Comparison of ENCODE assay signal across 27 mouse cellular contexts in genomic region chr7:107697066-107697465, GRCm38 (mm10).
"Had no signal": no experiment of that assay in that cellular context is flagged by ENCODE, and none has a peak within 500 bp of the region (broad histone marks: within the 10 kb centered on the region; RNA-seq: fewer than 3 reads in every experiment).

No protein-coding gene starts in this region.

- H3K36me3 ChIP-seq: forebrain, embryonic 10.5 days; forebrain, embryonic 12.5 days; forebrain, embryonic 15.5 days had no signal

- H3K9ac ChIP-seq: embryonic facial prominence, embryonic 12.5 days; embryonic facial prominence, embryonic 13.5 days; embryonic facial prominence, embryonic 15.5 days; forebrain, embryonic 12.5 days; forebrain, embryonic 13.5 days; forebrain, embryonic 15.5 days; forebrain, postnatal 0 days had no signal

- H3K27me3 ChIP-seq: embryonic facial prominence, embryonic 12.5 days; embryonic facial prominence, embryonic 13.5 days; embryonic facial prominence, embryonic 15.5 days; forebrain, embryonic 12.5 days; forebrain, embryonic 13.5 days; forebrain, embryonic 15.5 days had no signal

- DNase-seq: cerebellum, adult 2 months; cerebellum, adult 8-10 months; cerebellum, adult 9-10 months; cerebellum, adult 9-11 months; cerebellum, postnatal 10 days; cerebellum, postnatal 14 days; cerebellum, postnatal 25 days; cerebellum, postnatal 36 days; embryo, embryonic 11 days; forebrain, postnatal 0 days; gastrocnemius, adult 2 months; gastrocnemius, postnatal 10 days; gastrocnemius, postnatal 14 days; gastrocnemius, postnatal 25 days; gastrocnemius, postnatal 36 days; heart, adult 2 months had no signal

- H3K9me3 ChIP-seq: embryonic facial prominence, embryonic 10.5 days; embryonic facial prominence, embryonic 12.5 days; embryonic facial prominence, embryonic 13.5 days; embryonic facial prominence, embryonic 15.5 days; forebrain, embryonic 10.5 days; forebrain, embryonic 12.5 days; forebrain, embryonic 13.5 days; forebrain, embryonic 15.5 days had no signal

- H3K27ac ChIP-seq: embryonic facial prominence, embryonic 10.5 days; embryonic facial prominence, embryonic 12.5 days; embryonic facial prominence, embryonic 13.5 days; embryonic facial prominence, embryonic 15.5 days; forebrain, embryonic 10.5 days; forebrain, embryonic 12.5 days; forebrain, embryonic 13.5 days; forebrain, embryonic 15.5 days; gastrocnemius, adult 2 months; heart, adult 2 months had no signal

- H3K4me2 ChIP-seq: embryonic facial prominence, embryonic 12.5 days; embryonic facial prominence, embryonic 13.5 days; embryonic facial prominence, embryonic 15.5 days; forebrain, embryonic 12.5 days; forebrain, embryonic 13.5 days; forebrain, embryonic 15.5 days had no signal

- ATAC-seq: forebrain, embryonic 13.5 days; forebrain, embryonic 14.5 days; forebrain, embryonic 15.5 days; forebrain, embryonic 16.5 days; forebrain, postnatal 0 days had no signal

- H3K4me1 ChIP-seq: forebrain, embryonic 13.5 days; forebrain, embryonic 15.5 days had no signal

- H3K4me3 ChIP-seq: embryonic facial prominence, embryonic 10.5 days; embryonic facial prominence, embryonic 12.5 days; embryonic facial prominence, embryonic 13.5 days; embryonic facial prominence, embryonic 15.5 days; erythroblast, embryonic 14.5 days; forebrain, embryonic 10.5 days; forebrain, embryonic 12.5 days; forebrain, embryonic 13.5 days; forebrain, embryonic 15.5 days; gastrocnemius, adult 2 months; heart, adult 2 months had no signal
